Comparison of ENCODE assay signal across 7 mouse cellular contexts in the genomic region with DNA sequence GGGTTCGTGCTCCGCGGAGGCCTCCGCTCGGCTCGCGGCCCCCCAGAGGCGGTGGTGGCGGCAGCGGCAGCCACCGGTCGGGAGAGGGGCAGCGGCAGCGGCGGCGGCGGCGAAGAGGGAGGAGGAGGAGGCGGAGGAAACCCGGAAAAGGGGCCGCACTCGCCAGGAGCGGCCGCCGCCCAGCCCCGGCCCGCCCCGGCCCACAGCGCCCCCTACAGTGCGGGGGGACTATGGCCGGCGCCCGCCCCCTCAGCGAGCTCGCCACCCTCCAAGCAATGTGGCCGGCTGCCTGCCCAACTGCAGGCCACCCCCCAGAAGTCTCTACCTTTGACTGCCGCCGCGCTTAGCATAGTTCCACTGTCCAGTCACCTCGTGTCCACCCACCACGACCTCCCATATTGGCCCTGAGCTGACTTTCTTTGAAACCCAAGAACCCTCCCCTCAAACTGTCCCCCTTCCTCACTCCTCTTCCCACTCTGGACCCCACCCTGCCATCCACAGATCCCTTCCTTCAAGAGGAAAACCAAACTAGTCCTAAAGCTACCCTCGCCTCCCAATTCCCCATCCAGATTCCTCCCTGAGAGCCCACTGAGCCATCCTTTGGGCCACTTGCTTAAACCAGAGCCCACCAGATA. TPM values are rescaled to one million over a fixed set of nuclear protein-coding genes. Genes with fewer than 3 reads are reported as not detected.
DNase-seq lines count a peak whose midpoint lies in the region; ATAC-seq lines count a peak whose summit lies in the region.

No protein-coding gene starts in this region.

- peaks cover 13% of the 10 kb centered on the region; the same call in 1 of the 2 replicates for H3K4me1 ChIP-seq in intestine, embryonic 15.5 days (replicated peaks)
- peaks cover 9% of the 10 kb centered on the region for H3K4me1 ChIP-seq in midbrain, embryonic 11.5 days (ENCODE audit: control insufficient read depth, insufficient read depth, low read length)

- H3K27ac ChIP-seq in intestine, embryonic 15.5 days: peak overlapping the region; percentile 67; the same call in 1 of the 2 replicates
- no peak overlapping the region for H3K27ac ChIP-seq in midbrain, embryonic 11.5 days (ENCODE audit: low read depth, low read length)

- peak; percentile 94 for ATAC-seq in intestine, embryonic 15.5 days
- ATAC-seq in midbrain, embryonic 11.5 days (ENCODE audit: low FRiP score): peak; percentile 94

- DNase-seq in adrenal gland, adult 2 months: peak; percentile 93
- peak; percentile 87 for DNase-seq in embryo, embryonic 11 days
- DNase-seq in gastrocnemius, postnatal 36 days: peak; percentile 79 to 82
- peak; percentile 87 for DNase-seq in left cerebral cortex, postnatal 4 days
- DNase-seq in midbrain, embryonic 11.5 days (ENCODE audit: low spot score, missing footprints): peak; percentile 99
- DNase-seq in right cerebral cortex, postnatal 4 days: peak; percentile 91

- no peaks in the 10 kb centered on the region for H3K27me3 ChIP-seq in intestine, embryonic 15.5 days (replicated peaks)
- no peaks in the 10 kb centered on the region for H3K27me3 ChIP-seq in midbrain, embryonic 11.5 days (ENCODE audit: control insufficient read depth, insufficient read depth, low read length)

- intact Hi-C loops in gastrocnemius, postnatal 36 days (cut with DNase I): no loop called here
- intact Hi-C loops in left cerebral cortex, postnatal 4 days (cut with DNase I): loop anchor here (5.0 kb wide), 1 partner anchor 48 kb away; no protein-coding TSS in a partner anchor

- H3K4me3 ChIP-seq in intestine, embryonic 15.5 days (replicated peaks): peak overlapping the region; percentile 88
- H3K4me3 ChIP-seq in midbrain, embryonic 11.5 days (ENCODE audit: low read depth, low read length): peak overlapping the region; percentile 99

- H3K9me3 ChIP-seq in intestine, embryonic 15.5 days: no peaks in the 10 kb centered on the region
- H3K9me3 ChIP-seq in midbrain, embryonic 11.5 days (ENCODE audit: control insufficient read depth, low read length): no peaks in the 10 kb centered on the region

- H3K36me3 ChIP-seq in intestine, embryonic 15.5 days: 0 out of 2 replicates have a peak, but pooled peaks cover 5% of the 10 kb centered on the region
- H3K36me3 ChIP-seq in midbrain, embryonic 11.5 days (ENCODE audit: control insufficient read depth, insufficient read depth, low read length): no peaks in the 10 kb centered on the region; the same call in 1 of the 2 replicates

- 1% methylated on average over 23 of the region's 42 CpGs for WGBS in intestine, embryonic 15.5 days
- WGBS in midbrain, embryonic 11.5 days: 0% methylated on average over 26 of the region's 42 CpGs

- peak overlapping the region; percentile 87 for H3K4me2 ChIP-seq in intestine, embryonic 15.5 days (replicated peaks)
- peak overlapping the region; percentile 46 for H3K4me2 ChIP-seq in midbrain, embryonic 11.5 days

- H3K9ac ChIP-seq in intestine, embryonic 15.5 days: peak overlapping the region; percentile 95
- peak overlapping the region; percentile 96 for H3K9ac ChIP-seq in midbrain, embryonic 11.5 days (ENCODE audit: low read length)

RNA-seq across cellular contexts. Expression of gene Csnk2a2, which starts 1.0 kb away (rescaled TPM):
- 10 to 100 TPM; 59.4 to 86.9 TPM for total RNA-seq in adrenal gland, adult 2 months (2021)
- 10.0 and 13.9 TPM in 2 replicates for polyA plus RNA-seq in adrenal gland, adult 2 months (2012; rRNA removed)
- 10 to 100 TPM; 21.5 to 21.9 TPM for total RNA-seq in gastrocnemius, postnatal 36 days (2021)
- 10.5 and 11.5 TPM in 2 replicates for polyA plus RNA-seq in intestine, embryonic 15.5 days (2015; fragmentation: Nextera tagmentation; extraction: Ambion mirVana)
- 10 to 100 TPM; 81.1 to 93.5 TPM for total RNA-seq in left cerebral cortex, postnatal 4 days (2021)
- polyA plus RNA-seq in midbrain, embryonic 11.5 days (2014; fragmentation: Nextera tagmentation; extraction: Ambion mirVana): 13.1 and 14.7 TPM in 2 replicates

RNA-seq across cellular contexts. Expression of gene Ccdc113, which starts 45.1 kb away (rescaled TPM):
- 1 to 10 TPM in 1 of 2 experiments, under 1 TPM in 1; 0.81 to 1.7 TPM for total RNA-seq in adrenal gland, adult 2 months (2021)
- 0.10 TPM in 1 of 2 replicates, not detected in the other for polyA plus RNA-seq in adrenal gland, adult 2 months (2012; rRNA removed)
- not detected for total RNA-seq in gastrocnemius, postnatal 36 days (2021)
- polyA plus RNA-seq in intestine, embryonic 15.5 days (2015; fragmentation: Nextera tagmentation; extraction: Ambion mirVana): 0.18 and 0.21 TPM in 2 replicates
- total RNA-seq in left cerebral cortex, postnatal 4 days (2021): 1 to 10 TPM in 1 of 2 experiments, under 1 TPM in 1; 0.60 to 1.0 TPM
- polyA plus RNA-seq in midbrain, embryonic 11.5 days (2014; fragmentation: Nextera tagmentation; extraction: Ambion mirVana): not detected in 2 replicates

RNA-seq across cellular contexts. Expression of gene Cfap20, which starts 54.1 kb away (rescaled TPM):
- total RNA-seq in adrenal gland, adult 2 months (2021): 10 to 100 TPM; 40.7 to 42.4 TPM
- 49.1 and 62.3 TPM in 2 replicates for polyA plus RNA-seq in adrenal gland, adult 2 months (2012; rRNA removed)
- total RNA-seq in gastrocnemius, postnatal 36 days (2021): 1 to 10 TPM; 5.8 to 6.0 TPM
- 114 and 123 TPM in 2 replicates for polyA plus RNA-seq in intestine, embryonic 15.5 days (2015; fragmentation: Nextera tagmentation; extraction: Ambion mirVana)
- total RNA-seq in left cerebral cortex, postnatal 4 days (2021): 10 to 100 TPM; 67.5 to 67.7 TPM
- 139 and 142 TPM in 2 replicates for polyA plus RNA-seq in midbrain, embryonic 11.5 days (2014; fragmentation: Nextera tagmentation; extraction: Ambion mirVana)

Comparison
In these comparisons a context has a peak if more than half of its experiments do, and no peak if none do; other contexts are left out.
1. RNA of gene Cfap20, which starts 54.1 kb away (total RNA-seq): 67.5 to 67.7 TPM in left cerebral cortex, postnatal 4 days and 40.7 to 42.4 TPM in adrenal gland, adult 2 months; 5.8 to 6.0 TPM in gastrocnemius, postnatal 36 days; every median in the first group is over 4 times any median in the second.
2. Peak in every context shown above with its lines, with median percentiles within 50 percentile points of each other: DNase-seq.